Mouse (Mus musculus): ENCODE results near the gene Ttc28.

Ttc28 gene

DNA sequence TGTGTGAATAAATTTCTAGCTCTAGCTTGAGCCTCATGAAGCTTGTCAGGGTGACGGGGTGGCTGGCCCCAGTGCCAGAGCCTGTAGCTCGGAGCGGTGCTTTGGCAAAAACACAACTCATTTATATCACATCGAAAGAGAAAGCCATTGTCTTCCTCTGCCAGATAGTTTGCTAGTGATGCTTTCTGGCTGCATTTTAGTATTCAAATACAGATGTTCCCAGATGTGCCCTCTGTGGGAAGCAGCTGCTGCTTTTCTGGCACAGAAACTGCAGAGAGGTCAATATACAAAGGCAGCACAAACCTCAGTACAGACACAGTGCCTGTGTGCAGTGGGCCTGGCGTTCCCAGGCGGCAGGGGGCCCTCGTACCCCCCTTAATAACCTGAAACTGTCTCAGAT is 300.0 kb downstream of the Ttc28 start:
- no peak for DNase-seq

DNA sequence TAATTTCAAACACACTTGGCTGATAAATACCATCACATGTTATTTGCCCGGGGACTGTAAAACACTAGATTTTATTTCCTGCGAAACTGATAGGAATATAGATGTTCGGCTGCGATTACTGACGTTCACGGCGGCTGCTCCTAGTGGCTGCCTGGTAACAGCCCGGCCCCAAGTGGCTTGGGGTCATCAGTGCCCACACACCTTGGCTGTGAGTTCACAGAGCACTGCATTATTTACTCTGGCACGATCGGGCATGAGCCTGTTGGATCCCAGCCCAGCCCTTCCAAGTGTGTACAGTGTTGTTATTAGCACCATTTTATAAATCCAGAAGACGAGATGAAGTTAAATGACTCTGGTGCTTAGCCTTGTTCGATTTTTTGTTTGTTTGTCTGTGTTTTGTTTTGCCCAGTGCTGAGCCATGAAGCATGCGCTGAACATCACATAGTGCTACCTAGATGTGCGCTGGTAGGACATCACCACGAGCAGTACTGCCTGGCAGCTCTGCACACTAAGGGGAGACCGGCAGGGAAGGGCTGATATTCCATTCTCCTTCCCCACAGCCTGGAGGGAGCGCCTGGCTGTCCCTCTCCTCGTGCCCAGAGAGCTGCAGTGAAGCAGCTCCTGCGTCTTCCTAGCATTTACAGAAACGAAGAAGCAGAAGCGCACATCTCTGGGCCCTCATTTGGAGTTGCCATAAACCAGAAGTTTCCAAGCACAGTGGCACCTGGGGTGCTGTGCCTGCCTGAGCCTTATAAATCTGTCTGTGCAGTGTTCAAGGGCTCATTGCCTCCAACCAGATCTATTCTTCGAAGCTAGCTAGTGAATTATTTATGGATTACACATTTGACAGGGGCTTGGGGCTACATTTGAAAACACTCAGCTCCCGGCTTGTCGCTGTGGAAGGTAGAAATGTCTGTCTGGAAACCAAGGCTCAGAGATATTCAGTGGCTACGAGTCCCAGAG is 300.8 kb downstream of the Ttc28 start:
- no peak for DNase-seq

DNA sequence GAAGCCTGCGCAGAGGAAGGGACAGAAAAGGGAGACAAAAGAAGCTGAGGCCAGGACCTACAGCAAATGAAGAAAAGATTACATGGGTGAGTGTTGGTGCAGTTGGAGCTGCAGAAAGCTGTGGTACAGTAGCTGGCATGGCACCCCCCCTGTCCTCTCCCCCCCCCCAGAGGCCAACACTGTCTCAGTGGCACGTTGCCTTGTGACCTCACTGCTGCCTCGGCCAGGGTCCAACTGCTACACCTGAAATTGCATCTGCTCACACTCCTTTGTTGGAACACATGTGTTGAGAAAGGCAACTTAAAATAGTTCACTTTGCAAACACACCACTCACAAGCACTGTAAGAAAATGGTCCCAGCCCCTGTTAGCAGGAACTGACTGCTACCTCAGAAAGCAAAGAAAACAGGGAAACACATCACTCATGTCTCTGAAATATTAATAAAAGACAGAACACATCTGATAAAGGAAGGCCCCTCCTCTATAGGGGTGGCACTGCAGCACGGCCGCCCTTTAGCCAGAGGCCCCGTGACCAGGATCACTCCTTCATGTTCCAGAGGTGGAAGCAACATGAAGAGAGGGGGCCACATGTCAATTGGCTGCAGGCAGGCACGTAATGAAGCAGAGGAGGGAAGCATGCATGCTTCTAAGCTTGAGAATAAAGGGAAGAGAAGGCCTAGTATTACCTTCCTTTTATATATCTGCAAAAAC is 301.8 kb downstream of the Ttc28 start:
- DNase-seq, result no peak

DNA sequence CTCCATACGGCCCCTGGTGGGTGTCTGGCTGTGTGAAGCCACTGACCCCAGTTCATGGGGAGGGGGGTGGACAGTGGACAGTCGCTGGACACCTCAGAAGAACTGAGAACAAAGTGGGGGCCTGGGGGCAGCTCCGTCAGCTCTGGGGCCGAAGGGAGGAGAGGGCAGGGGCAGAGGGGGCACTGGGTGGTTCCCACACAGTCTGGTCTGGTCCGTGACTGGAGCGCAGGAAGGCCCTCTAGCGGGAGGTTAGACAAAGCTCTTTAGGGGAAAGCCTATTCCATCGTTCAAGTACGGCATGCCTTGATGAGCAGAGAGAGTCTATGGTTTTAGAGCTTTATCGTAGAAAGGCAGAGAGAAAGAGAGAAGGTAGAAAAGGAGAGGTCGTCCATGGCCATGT is 307.0 kb downstream of the Ttc28 start:
- DNase-seq, result peak; percentile 58

DNA sequence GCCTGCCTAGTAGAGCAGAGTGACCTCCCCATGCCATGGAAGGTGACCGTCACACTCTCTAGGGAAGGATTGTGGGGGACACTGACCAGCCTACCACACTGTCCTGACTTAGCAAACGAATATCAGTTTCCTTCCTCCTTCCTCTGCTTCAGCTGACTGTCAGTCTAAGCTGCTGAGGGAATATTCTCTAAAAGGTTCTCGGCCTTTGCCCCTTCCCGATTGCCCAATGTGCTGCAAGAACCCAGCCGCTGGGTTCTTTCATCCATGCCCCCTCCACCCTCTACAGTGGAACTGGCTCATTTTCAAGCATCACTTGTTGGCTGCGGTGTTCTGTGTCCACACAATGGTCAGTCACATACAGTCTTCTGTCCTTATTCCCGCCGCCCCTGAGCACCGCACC is 312.4 kb downstream of the Ttc28 start:
- no peak for DNase-seq

DNA sequence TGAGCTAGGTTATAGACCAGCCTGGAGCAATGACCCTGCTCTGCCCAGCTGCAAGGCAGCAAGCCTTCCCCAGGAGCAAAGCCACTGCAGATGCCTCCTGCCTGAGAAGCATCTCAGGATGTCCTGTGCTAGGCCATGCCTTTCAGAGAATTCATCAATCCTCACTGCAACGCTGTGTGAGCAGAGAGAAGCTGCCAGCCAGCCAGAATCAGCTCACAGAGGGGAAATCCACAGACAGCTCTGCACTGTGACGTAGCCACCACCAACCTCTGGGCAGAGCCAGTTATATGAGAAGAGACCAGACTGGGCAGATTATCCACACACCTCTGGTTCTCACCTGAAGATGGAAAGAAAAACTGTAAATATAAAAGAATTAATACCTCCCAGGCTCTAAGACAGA is 315.2 kb downstream of the Ttc28 start:
- no peak for DNase-seq

DNA sequence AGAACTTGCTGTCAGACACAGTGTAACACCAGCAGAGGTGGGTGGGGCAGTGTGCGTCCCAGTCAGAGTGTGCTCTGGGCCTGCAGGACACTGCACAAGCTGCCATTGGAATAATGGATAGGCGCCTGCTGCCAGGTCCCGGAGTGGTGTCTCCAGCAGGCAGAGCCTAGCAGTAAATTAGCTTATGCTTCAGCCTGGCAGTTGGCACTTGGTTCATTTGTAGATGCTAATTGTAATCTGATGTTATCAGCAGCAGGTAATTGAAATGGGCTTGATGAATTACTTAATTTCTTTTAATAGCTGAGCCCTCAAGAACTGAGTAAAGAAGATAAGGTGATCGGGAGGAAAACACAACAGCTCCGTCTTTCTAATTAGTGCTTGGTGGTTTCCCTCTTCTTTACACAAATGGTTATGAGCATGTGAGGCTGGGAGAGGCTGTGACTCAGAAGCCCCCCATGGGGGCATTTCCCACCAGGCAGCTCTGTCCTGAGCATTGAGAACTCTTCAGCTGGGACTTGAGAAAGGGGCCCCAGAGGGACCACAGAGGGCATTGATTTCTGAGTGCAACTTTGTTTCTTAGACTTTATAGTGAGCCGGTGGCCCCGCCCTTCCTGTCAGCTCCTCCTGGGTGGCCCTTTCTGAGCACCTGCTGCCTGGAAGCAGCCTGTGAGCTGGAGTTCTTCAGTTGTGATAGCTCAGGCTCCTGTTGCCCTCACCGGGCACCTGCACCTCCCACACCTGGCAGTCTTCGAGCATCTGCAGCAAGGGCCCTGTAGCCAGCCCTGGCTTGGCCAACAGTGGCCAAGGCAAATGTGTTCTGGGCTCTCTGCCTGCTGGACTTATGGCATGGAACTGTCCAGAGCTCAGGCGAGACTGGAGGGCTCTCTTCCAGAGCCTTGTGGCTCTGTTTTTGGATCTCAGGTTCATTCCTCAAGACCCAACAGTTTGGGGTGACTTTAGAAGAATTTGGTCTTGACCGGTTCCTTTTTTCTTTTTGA is 316.2 kb downstream of the Ttc28 start:
- peak; percentile 77 for DNase-seq

DNA sequence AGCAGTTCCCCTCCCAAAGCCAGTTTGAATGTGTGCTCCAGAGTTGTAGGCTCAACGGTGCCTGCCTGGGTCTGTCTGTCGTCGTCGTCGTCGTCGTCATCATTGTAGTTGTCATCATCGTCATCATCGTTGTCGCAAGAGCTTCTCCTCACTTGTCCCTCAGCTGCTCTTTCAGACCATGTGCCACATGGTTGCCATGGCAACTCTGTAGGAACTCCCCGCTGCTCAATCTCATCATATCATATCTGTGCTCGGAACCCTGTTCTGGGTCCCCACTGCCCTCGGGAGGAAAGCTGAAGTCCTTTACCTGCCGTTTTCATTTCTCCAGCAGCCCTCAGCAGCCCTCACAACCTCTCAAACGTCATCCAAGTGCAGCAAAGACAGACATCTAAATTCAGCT is 318.1 kb downstream of the Ttc28 start:
- no peak for DNase-seq

DNA sequence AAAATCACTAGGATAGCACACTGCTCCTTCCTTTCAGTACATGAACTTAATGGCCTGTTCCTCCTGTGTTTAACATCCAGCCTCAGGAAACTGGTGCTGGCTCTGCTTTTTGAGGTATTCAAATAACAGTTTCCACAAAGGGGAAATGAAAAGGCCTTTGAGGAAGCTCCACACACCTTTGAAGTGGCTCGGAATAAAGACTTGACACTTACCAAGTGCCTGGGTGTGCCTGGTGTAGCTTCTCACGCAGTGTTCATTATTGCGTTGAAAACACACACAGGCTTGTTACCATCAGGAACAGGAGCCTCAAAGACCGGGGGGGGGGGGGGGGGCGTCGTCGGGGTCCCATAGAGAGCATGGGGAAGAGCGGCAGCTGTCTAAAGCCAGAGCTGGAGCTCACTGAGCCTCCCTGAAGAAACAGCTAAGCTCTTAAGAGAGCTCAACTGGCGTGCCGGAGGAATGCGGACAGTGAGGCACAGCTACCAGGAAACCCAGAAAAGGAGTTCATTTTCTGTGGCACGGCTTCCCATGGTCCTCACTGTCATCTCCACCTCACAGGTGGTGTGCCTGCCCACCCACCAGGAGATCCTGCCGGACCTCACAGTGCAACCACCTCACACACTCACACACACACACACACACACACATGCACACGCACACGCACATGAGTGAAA is 320.7 kb downstream of the Ttc28 start:
- peak; percentile 29 for DNase-seq

DNA sequence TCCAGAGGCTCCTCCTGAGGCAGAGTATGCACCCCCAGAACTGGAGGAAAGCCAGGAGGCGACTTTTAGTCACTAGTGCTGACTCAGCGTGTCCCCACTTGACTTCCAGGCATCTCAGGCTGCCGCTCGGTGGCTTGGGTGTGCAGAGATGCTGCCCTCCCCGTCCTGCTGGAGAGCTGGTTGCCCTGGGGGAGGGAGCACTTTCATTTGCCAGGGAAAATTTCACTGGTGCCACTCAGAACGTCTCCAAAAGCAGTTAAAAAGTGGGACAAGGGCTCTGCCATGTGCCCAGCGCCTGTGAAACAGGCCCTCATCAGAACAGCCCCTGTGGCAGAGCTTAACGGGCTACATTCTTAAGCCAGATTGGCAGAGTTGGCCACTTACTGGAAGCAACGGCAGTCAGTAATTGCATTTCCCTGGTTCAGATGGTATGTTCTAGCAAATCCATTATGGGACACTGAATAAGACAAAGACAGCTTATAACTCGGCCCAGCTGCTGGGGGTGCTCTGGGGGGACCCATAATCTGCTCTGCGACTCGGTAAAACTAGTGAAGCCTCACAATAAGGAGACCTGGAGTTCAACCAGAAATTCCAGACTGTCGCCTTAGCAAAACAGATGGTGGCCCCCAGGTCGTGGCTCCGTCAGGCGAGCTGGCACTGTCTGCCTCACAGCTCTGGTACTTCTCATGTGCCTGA is 321.5 kb downstream of the Ttc28 start:
- peak; percentile 30 for DNase-seq

DNA sequence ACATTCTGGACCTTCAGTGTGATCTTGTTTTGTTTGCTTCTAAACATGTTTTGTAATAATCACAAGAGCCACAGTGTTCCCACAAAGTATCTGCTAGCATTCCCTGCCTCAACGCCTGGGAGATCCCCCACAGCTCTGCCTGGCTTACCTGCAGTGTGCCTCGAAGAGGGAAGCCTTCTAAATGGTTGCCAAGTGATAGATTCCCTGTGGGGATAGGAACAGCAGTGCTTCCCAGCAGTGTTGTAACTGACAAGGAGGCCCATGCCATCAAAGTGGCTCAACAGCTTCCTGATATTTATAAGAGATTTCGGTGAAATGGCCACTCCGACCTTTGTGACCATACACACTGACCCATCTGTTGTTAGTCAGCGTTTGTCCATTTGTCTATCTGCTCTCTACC is 324.6 kb downstream of the Ttc28 start:
- no peak for DNase-seq

DNA sequence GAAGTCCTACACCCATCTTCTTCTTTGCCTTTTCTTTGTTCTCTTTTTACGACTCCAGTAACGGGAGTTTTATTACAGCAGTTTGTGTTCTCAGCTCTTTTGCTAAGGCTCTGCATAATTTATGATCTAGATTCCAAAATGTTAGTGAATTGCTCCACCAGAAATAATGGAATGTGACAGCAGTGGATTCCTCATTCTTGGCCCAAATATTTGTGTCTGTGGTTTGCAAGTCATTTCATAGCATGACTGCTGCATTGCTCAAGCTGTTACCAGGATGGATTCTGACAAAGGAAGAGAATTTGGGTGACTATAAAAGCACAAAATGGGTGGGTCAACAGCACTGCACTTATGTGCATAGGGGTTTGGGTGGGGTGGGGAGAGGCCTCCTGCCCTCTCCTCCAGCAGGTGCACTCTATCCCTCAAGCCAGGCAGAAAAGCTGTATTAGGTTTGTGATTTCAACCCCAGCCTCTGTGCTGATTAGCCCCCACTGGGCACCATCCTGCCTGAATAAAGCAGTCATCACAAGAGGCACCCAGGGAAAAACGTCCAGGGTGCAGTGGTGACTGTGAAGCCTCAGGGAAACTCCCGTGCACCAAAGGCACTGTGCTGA is 325.5 kb downstream of the Ttc28 start:
- no peak for DNase-seq

DNA sequence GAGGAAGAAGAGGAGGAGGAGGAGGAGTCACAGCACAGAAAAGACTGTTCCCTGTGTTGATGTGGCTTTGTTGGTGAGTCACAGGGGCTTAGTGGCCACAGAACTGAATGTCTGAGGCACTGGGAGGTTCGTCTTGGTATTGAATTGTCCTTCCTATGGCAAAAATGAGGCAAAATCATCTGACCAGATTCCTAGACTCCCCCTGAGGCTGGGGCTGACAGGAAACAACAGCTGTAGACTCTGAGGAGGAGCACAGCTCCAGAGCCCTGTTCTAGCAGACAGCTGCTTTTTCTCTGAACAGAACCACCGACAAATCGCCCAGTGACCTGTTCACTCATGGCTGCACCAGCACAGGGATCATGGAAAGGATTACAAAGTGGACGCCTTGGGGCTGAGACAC is 326.2 kb downstream of the Ttc28 start:
- DNase-seq, result no peak

DNA sequence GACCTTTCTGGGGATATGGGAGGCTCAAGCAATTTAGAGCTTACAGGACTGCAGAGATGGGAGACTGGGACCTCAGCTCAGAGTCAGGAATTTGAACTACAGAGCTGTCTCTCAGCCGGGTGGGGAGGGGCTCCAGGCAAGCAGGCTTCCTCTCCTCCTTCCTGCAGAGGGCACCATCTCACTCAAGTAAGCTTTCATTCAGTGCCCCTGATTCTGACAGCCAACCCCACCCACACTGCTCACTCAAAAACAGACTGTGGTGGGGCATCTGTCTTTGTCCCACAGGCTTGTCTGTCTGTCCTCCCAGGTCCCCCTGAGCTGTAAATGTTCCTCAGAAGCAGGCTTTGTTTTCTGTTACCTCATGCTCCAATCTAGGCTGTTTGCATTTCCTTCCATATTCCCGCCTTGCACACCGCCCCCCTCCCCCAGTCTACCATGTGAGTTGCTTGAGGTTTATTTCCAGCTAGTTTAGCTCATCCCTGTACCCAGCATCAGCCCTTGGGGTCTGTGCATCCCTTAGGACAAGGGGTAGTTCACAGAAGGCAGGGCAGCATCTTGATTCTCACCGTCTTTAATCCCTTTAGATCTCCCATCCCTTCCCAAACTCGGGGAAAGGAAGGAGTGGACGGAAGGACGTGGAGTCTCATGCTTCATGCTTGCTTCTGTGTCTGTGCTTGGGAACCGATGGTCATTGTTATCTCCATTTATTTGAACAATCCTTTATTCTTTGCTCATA is 328.5 kb downstream of the Ttc28 start:
- peak; percentile 80 for DNase-seq

DNA sequence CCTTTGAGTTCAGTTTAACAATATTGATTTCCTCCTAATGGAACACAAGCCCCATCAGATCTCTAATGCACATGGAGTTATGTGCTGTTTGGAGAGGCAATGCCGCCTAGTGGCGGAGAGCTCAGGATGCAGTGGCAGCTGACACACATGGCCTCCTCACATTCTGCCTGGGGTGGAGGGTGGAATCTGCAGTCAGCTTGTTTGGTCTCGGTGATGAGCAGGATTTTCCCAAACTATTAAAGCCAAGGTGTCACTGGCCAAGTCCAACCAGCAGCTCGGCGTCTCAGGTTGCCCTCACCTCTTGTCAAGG is 329.0 kb downstream of the Ttc28 start:
- peak; percentile 76 for DNase-seq

DNA sequence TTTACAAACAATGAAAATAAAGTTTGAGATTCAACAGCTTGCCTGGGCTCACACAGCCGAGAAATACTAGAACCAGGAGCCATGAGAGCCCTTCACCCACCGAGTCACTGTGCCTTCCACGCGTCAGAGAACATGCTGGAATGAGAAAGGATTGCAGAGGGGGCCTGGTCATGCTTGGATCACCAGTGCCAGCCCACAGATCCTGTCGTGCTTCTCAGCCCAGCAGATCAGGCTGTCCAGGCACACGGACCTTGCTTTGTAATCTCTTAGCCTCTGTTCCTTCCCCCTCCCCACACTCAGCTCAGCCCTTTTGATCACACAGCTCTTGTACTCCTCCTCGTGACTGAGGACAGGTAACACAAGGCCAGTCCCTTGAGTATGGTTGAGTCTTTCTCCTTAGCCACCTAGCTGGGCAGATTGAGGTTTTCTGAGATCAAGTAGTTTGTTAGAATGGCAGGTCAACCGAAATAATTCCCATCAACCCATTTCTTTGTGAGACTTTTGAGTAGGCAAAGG is 334.4 kb downstream of the Ttc28 start:
- no peak for DNase-seq

DNA sequence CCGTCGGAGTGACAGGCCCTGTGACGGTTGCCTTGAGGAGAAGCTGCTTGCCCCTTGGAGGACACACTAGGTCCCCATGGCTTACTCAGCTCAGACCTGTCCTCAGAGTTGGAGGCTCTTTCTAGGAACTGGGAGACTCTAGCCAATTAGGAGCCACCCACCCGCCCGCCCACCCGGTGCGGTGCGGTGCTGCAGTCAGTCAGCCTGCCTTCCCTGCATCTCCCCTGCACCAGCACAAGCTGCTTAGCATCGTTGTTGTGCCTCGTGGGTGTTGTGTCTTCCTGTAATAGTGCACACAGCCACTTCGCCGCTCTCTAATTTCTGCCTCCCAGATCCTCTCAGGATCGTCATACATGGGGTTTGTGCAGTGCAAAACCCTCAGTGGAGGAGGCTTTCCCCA is 335.3 kb downstream of the Ttc28 start:
- no peak for DNase-seq

DNA sequence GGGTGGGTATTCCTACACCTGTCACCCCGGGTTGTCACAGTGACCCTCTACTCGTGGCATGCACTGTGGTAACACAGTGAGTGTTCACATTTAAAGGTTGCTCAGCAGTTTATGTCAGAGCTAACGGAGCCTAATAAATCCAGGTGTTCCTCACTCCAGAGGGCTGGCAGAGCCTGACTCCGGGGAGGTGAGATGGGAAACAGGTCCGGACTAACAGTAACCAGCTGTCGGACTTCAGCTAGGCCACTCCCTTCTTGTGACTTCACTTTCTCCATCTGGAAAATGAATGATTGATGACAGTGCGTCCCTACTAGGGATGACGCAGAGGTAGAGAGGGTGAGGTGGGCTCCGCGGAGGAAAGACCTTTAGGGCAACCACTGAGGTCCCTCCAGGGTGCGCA is 336.1 kb downstream of the Ttc28 start:
- DNase-seq, result no peak

DNA sequence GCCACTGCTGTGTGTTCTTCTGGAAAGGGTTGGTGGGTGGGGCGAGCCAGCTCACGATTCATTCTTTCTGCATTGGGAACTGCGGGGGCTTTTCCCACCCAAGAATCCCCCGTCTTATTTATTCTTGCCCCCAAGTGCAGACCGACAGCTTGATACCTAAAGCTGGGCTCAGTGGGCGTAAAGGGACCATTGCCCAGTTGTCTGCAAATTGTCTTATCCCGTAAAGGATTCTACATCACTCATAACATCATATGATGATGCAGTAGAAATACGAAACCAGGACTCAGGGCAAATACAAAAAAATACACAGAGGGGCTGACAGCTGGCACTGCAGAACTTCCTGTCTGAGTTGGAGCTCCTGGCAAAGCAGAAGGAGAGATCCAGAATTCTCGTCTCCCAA is 336.6 kb downstream of the Ttc28 start:
- no peak for DNase-seq

DNA sequence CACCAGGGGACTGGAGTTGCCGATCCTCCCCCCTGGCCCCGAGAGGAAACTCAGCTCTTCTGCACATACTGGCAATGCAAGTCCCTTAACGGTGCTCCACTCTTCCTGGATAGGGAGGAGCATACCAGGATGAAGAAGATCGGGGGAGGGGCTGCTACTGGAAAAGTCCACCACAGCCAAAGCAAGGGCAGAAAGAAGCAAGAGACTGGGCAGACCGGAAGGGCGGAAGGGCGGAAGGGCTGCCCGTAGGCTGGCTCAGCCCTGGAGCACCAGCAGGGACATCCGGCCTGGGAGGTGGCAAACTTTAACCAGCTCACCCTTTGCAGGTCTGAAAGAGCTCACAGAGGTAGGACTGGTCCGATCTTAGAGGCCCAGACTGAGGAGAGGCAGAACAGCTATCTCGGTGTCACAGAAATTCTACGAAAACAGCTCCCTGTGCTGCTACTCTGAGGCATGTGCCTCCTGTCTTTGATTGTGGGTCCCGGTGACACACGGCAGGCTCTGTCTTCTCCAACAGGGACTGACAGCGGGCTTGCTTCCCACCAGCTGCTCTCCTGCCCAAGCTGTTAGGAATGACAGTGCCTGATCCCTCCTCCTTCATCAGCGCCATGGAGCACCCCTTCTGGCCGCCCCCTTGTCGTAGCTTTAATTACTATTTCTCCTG is 338.0 kb downstream of the Ttc28 start:
- DNase-seq, result no peak
